Mouse (Mus musculus) cerebellum, adult 2 months (tissue): ENCODE data around the gene Cep78.

Experiments used
- CTCF ChIP-seq: fragments of 200-500 bp; IDR thresholded peaks from 2 replicates; pipeline ENCODE4 v1.5.1; 2011; ENCODE audit warnings: low read depth, mild to moderate bottlenecking, control low read depth, low read length, moderate library complexity, borderline replicate concordance; ENCODE audit not compliant: insufficient read depth
- POLR2A ChIP-seq: fragments of 200-500 bp; IDR thresholded peaks from 2 replicates; pipeline ENCODE4 v1.6.1; 2011; ENCODE audit warnings: low read length, control low read depth, borderline replicate concordance; ENCODE audit not compliant: insufficient read depth

DNA sequence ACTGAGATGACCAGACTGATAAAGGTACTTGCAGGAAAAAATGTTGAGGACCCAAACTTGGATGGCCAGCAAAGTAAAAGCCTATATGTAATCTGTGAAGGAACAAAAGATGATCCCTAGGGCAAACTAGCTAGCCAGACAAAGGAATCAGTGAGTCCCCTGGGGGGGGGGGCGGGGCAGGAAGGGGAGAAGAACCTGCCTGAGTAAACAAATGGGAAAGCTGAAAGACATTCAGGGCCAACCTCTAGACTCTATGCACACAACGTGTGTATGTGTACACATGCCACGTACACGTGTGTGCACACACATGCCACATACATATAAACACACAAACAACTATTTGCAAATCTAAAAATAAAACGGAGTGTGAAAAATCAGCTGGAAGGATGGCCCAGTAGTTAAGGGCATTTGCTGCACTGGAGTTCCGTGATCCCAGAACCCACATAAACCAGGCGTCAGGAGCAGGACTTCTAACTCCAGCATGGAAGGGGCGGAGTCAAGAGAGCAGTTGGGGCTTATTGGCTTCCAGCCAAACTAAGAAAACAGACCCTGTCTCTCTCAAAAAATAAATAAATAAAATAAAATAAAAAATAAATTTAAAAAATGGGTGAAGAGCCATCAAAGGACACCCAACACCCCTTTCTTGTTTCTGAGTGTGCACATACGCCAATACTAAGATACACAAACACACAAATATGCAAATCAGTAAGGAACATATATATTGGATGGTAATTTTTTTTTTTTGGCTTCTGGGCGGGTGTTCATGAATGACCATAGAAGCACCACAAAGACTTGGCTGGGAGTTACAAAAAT is 1.7 kb downstream of the Cep78 start:
- TF ChIP-seq POLR2A (no peak), CTCF (no peak)
